Comparison of ENCODE assay signal across 21 mouse cellular contexts in the genomic region with DNA sequence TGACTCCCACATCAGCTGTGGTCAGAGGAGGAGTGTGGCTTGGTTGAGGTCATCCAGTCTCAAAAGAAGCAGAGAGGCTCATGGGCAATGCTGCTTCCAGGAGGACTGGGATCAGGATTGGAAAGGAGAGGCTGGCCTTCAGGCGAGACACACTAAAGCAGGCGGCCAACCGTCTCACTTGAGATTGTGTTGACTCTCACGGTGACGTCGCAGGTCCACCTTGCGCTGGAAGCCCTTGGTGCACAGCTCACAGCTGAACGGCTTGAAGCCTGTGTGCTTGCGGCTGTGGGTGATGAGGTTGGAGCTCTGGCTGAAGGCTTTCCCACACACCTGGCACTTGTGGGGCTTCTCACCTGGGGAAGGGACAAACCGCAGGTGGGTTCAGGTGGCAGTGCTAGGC. TPM values are rescaled to one million over a fixed set of nuclear protein-coding genes. Genes with fewer than 3 reads are reported as not detected.
"Had no signal": no experiment of that assay in that cellular context is flagged by ENCODE, and none has a peak within 500 bp of the region (broad histone marks: within the 10 kb centered on the region; RNA-seq: fewer than 3 reads in every experiment).

No protein-coding gene starts in this region.

- H3K4me3 ChIP-seq: left cerebral cortex, adult 2 months; limb, embryonic 15.5 days; lung, embryonic 15.5 days; midbrain, embryonic 12.5 days; neural tube, embryonic 13.5 days; stomach, embryonic 15.5 days had no signal

- H3K4me2 ChIP-seq: limb, embryonic 15.5 days; lung, embryonic 15.5 days; midbrain, embryonic 12.5 days; neural tube, embryonic 13.5 days; stomach, embryonic 15.5 days had no signal

- H3K36me3 ChIP-seq: limb, embryonic 15.5 days; lung, embryonic 15.5 days; midbrain, embryonic 12.5 days; neural tube, embryonic 13.5 days; stomach, embryonic 15.5 days had no signal

- H3K9me3 ChIP-seq: limb, embryonic 15.5 days; lung, embryonic 15.5 days; midbrain, embryonic 12.5 days; neural tube, embryonic 13.5 days; stomach, embryonic 15.5 days had no signal

- ATAC-seq: hindbrain, postnatal 0 days; midbrain, embryonic 16.5 days had no signal

- H3K9ac ChIP-seq: limb, embryonic 15.5 days; lung, embryonic 15.5 days; midbrain, embryonic 12.5 days; neural tube, embryonic 13.5 days; stomach, embryonic 15.5 days had no signal

- H3K4me1 ChIP-seq: midbrain, embryonic 12.5 days had no signal

- H3K27ac ChIP-seq: hindbrain, postnatal 0 days; left cerebral cortex, adult 2 months; limb, embryonic 15.5 days; lung, embryonic 15.5 days; midbrain, embryonic 12.5 days; neural tube, embryonic 13.5 days; stomach, embryonic 15.5 days had no signal

- H3K27me3 ChIP-seq: limb, embryonic 15.5 days; lung, embryonic 15.5 days; neural tube, embryonic 13.5 days; stomach, embryonic 15.5 days had no signal

- DNase-seq: kidney, adult 18-20 months; kidney, postnatal 10 days; kidney, postnatal 4 days; lung, postnatal 14 days; retina, postnatal 1 day; thymus, postnatal 14 days had no signal

RNA-seq across cellular contexts. Expression of gene Gfi1b, which starts 11.9 kb away (rescaled TPM):
- total RNA-seq: hindbrain, postnatal 0 days; layer of hippocampus, adult 8-10 months; layer of hippocampus, postnatal 25 days; left cerebral cortex, adult 2 months; left cerebral cortex, postnatal 14 days had no signal
- polyA plus RNA-seq: hindbrain, postnatal 0 days; intestine, embryonic 14.5 days; midbrain, embryonic 16.5 days had no signal

RNA-seq across cellular contexts. Expression of gene Cel, which starts 46.6 kb away (rescaled TPM):
- total RNA-seq: hindbrain, postnatal 0 days; layer of hippocampus, adult 8-10 months; layer of hippocampus, postnatal 25 days; left cerebral cortex, adult 2 months; left cerebral cortex, postnatal 14 days; megakaryocyte-erythroid progenitor cell, adult 5-6 weeks had no signal
- polyA plus RNA-seq: hindbrain, postnatal 0 days; kidney, embryonic 14.5 days; limb, embryonic 11.5 days; limb, embryonic 15.5 days; lung, embryonic 15.5 days; midbrain, embryonic 12.5 days; midbrain, embryonic 16.5 days; neural tube, embryonic 13.5 days had no signal
